Mouse (Mus musculus) stomach, postnatal 0 days (tissue): ENCODE results near the gene Arhgap24. TPM values are rescaled to one million over a fixed set of nuclear protein-coding genes. Genes with fewer than 3 reads are reported as not detected.
A peak's percentile ranks its signal among the peaks of the same experiment; 100 is the strongest.

Experiments used
- ATAC-seq: fragments of 200-750 bp; cut with Nextera tagmentation; 2 replicates; pipeline ENCODE4 v1.8.0; 2017; ENCODE audit not compliant: low FRiP score, low TSS enrichment
- DNase-seq: peaks from one replicate; pipeline ENCODE4 v3.0.0-alpha.2; 2016; ENCODE audit warnings: low spot score
- H3K27ac ChIP-seq: fragments of 300-500 bp; sonication (generic); replicated peaks from 2 replicates; pipeline ENCODE4 v1.5.1; 2014; ENCODE audit warnings: mild to moderate bottlenecking, control low read depth
- H3K27me3 ChIP-seq: fragments of 300-500 bp; sonication (generic); 2 replicates; pipeline ENCODE4 v1.6.1; 2014; ENCODE audit warnings: low read length; ENCODE audit not compliant: control insufficient read depth, insufficient read depth
- H3K36me3 ChIP-seq: fragments of 300-500 bp; sonication (generic); 2 replicates; pipeline ENCODE4 v1.6.1; 2014; ENCODE audit warnings: low read length, mixed read lengths; ENCODE audit not compliant: control insufficient read depth, insufficient read depth
- H3K4me1 ChIP-seq: fragments of 300-500 bp; sonication (generic); replicated peaks from 2 replicates; pipeline ENCODE4 v1.6.1; 2014; ENCODE audit warnings: antibody characterized with exemption; ENCODE audit not compliant: control insufficient read depth, insufficient read depth
- H3K4me2 ChIP-seq: fragments of 300-500 bp; sonication (generic); replicated peaks from 2 replicates; pipeline ENCODE4 v1.6.1; 2014; ENCODE audit warnings: low read depth, mild to moderate bottlenecking, control low read depth, moderate library complexity
- H3K4me3 ChIP-seq: fragments of 300-500 bp; sonication (generic); 2 replicates; pipeline ENCODE4 v1.5.1; 2014; ENCODE audit warnings: low read depth, low read length, control low read depth
- H3K9ac ChIP-seq: fragments of 300-500 bp; sonication (generic); 2 replicates; pipeline ENCODE4 v1.6.1; 2014; ENCODE audit warnings: mild to moderate bottlenecking, low read length, control low read depth, mixed read lengths
- H3K9me3 ChIP-seq: fragments of 300-500 bp; sonication (generic); 2 replicates; pipeline ENCODE4 v1.6.1; 2016; ENCODE audit warnings: low read length; ENCODE audit not compliant: control insufficient read depth
- CTCF ChIP-seq: IDR thresholded peaks from 2 replicates; pipeline ENCODE4 v1.5.1; 2016; ENCODE audit warnings: antibody characterized with exemption, low read depth, mild to moderate bottlenecking, moderate library complexity
- EP300 ChIP-seq: optimal IDR thresholded peaks from 2 replicates; pipeline ENCODE3; 2016; ENCODE audit warnings: antibody characterized with exemption
- WGBS: fragments of 180-500 bp; shearing (Covaris S2); extraction: QIAGEN DNeasy Blood & Tissue Kit; methylation state at CpG from one replicate; pipeline ENCODE4 v1.1.7; 2014; 5-methylcytosine and 5-hydroxymethylcytosine counted together
- polyA plus RNA-seq: library from polyadenylated mRNA; unstranded; fragments of >200 nt; fragmentation: Nextera tagmentation; extraction: Ambion mirVana; gene quantifications from 2 replicates; pipeline ENCODE4 v1.2.1, GENCODE M21; 2015

The Arhgap24 gene
- polyA plus RNA-seq, 1 experiment from 2014 or later, result 24.5 TPM

GRCm38 (mm10) chr5:102571445-102571844 lies 90.3 kb downstream of the Arhgap24 start:
- ATAC-seq (no peak), DNase-seq (no peak)
- no peak overlapping the region for H3K4me3 ChIP-seq
- no peak overlapping the region for H3K4me2 ChIP-seq
- H3K9me3 ChIP-seq, result no peaks in the 10 kb centered on the region
- 84% methylated on average over 2 of the region's 2 CpGs for WGBS
- TF ChIP-seq CTCF (no peak), EP300 (no peak)
- H3K36me3 ChIP-seq, result no peaks in the 10 kb centered on the region
- H3K9ac ChIP-seq, result no peak overlapping the region
- no peaks in the 10 kb centered on the region for H3K4me1 ChIP-seq
- H3K27me3 ChIP-seq, result no peaks in the 10 kb centered on the region
- no peak overlapping the region for H3K27ac ChIP-seq

- Histone ChIP-seq H3K4me3 (no peak overlapping the region), H3K27me3 (no peaks in the 10 kb centered on the region), H3K4me2 (no peak overlapping the region), H3K9ac (no peak overlapping the region), H3K4me1 (0 out of 2 replicates have a peak, but pooled peaks cover 2% of the 10 kb centered on the region), H3K36me3 (no peaks in the 10 kb centered on the region), H3K27ac (peak overlapping the region; percentile 56), H3K9me3 (no peaks in the 10 kb centered on the region)
- no peak for TF ChIP-seq CTCF
- no peak for TF ChIP-seq EP300
- peak; percentile 87 for ATAC-seq
- 59% methylated on average over 3 of the region's 3 CpGs for WGBS
- DNase-seq, result no peak
Observed at GRCm38 (mm10) chr5:102576750-102577149, 95.6 kb downstream of the Arhgap24 start.

- H3K4me3 ChIP-seq, result no peak overlapping the region
- no peak overlapping the region for H3K9ac ChIP-seq
- no peaks in the 10 kb centered on the region for H3K27me3 ChIP-seq
- H3K9me3 ChIP-seq, result no peaks in the 10 kb centered on the region
- no peak for TF ChIP-seq CTCF
- no peak for TF ChIP-seq EP300
- 16% methylated on average over 3 of the region's 3 CpGs for WGBS
- 0 out of 2 replicates have a peak, but pooled peaks cover 2% of the 10 kb centered on the region for H3K4me1 ChIP-seq
- no peaks in the 10 kb centered on the region for H3K36me3 ChIP-seq
- ATAC-seq (no peak), DNase-seq (no peak)
- H3K27ac ChIP-seq, result peak overlapping the region; percentile 76
- H3K4me2 ChIP-seq, result no peak overlapping the region
Observed at GRCm38 (mm10) chr5:102577729-102578128, 96.5 kb downstream of the Arhgap24 start.

- H3K27me3 ChIP-seq, result no peaks in the 10 kb centered on the region
- no peak overlapping the region for H3K4me3 ChIP-seq
- 24% methylated on average over 8 of the region's 8 CpGs for WGBS
- no peak for DNase-seq
- TF ChIP-seq EP300 (no peak), CTCF (no peak)
- no peak for ATAC-seq
- 0 out of 2 replicates have a peak, but pooled peaks cover 2% of the 10 kb centered on the region for H3K4me1 ChIP-seq
- no peaks in the 10 kb centered on the region for H3K36me3 ChIP-seq
- peak overlapping the region; percentile 8; the same call in 1 of the 2 replicates for H3K4me2 ChIP-seq
- H3K27ac ChIP-seq, result peak overlapping the region; percentile 76
- no peak overlapping the region for H3K9ac ChIP-seq
- no peaks in the 10 kb centered on the region for H3K9me3 ChIP-seq
Observed at GRCm38 (mm10) chr5:102578431-102578830, 97.2 kb downstream of the Arhgap24 start.

- Histone ChIP-seq H3K9me3 (0 out of 2 replicates have a peak, but pooled peaks cover 2% of the 10 kb centered on the region), H3K9ac (no peak overlapping the region), H3K4me1 (0 out of 2 replicates have a peak, but pooled peaks cover 2% of the 10 kb centered on the region), H3K27ac (no peak overlapping the region), H3K36me3 (no peaks in the 10 kb centered on the region), H3K4me2 (no peak overlapping the region), H3K27me3 (no peaks in the 10 kb centered on the region), H3K4me3 (no peak overlapping the region)
- DNase-seq, result no peak
- no peak for TF ChIP-seq EP300
- no peak for TF ChIP-seq CTCF
- WGBS, result 35% methylated on average over 6 of the region's 6 CpGs
- ATAC-seq, result no peak
Observed at GRCm38 (mm10) chr5:102582864-102583410, 101.7 kb downstream of the Arhgap24 start.

GRCm38 (mm10) chr5:102591422-102591821 lies 110.2 kb downstream of the Arhgap24 start:
- no peaks in the 10 kb centered on the region for H3K36me3 ChIP-seq
- no peaks in the 10 kb centered on the region for H3K9me3 ChIP-seq
- no peak overlapping the region for H3K9ac ChIP-seq
- DNase-seq, result no peak
- no peak for TF ChIP-seq EP300
- TF ChIP-seq CTCF, result no peak
- no peak for ATAC-seq
- no peaks in the 10 kb centered on the region for H3K27me3 ChIP-seq
- no peak overlapping the region for H3K4me3 ChIP-seq
- no peak overlapping the region for H3K4me2 ChIP-seq
- no peak overlapping the region for H3K27ac ChIP-seq
- WGBS, result 80% methylated on average over 1 of the region's 1 CpGs
- no peaks in the 10 kb centered on the region for H3K4me1 ChIP-seq
